8 mouse cellular contexts compared by ENCODE assay signal in the genomic region with DNA sequence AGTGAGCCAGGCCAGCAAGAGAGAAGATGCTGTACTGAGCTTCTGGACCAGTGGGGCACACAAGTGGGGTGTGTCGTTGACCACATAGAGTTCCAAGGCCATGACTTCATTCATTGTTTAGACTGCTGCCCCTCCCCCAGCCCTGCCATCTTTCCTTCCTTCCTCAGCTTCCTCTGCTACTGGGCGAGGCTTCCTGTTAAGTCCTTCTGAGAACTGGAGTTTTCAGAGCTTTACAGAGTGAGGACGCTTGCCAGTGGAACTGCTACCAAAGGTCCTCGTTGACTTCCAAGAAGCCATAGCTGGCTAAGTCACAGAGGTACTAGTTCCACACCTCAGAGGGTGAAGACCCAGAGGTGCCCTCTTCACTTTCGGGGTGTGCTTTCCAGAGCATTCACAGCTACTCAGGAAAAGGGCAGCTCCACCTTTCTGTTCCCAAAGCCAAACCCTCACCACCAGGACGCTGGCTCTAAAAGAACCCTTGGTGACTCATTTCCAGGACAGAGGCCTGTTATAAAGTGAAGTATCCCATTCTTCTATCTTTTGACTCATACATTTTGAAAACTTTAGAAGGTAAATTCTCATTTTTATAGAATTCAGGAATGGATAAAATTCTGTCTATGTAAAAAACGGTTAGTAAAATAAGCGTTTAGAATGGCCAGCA. TPM values are rescaled to one million over a fixed set of nuclear protein-coding genes. Genes with fewer than 3 reads are reported as not detected.
DNase-seq lines count a peak whose midpoint lies in the region; ATAC-seq and TF ChIP-seq lines count a peak whose summit lies in the region.
"Had no signal": no experiment of that assay in that cellular context is flagged by ENCODE, and none has a peak within 500 bp of the region (broad histone marks: within the 10 kb centered on the region; RNA-seq: fewer than 3 reads in every experiment).

No protein-coding gene starts in this region.

- peak overlapping the region; percentile 65 for H3K27ac ChIP-seq in heart, embryonic 10.5 days
- peak overlapping the region; percentile 79 for H3K27ac ChIP-seq in kidney, postnatal 0 days
- H3K27ac ChIP-seq: neural tube, embryonic 12.5 days had no signal

- H3K4me1 ChIP-seq in heart, embryonic 10.5 days: peaks cover 9% of the 10 kb centered on the region
- H3K4me1 ChIP-seq in kidney, postnatal 0 days (replicated peaks; ENCODE audit: insufficient read depth, low read length): peaks cover 4% of the 10 kb centered on the region

- H3K4me2 ChIP-seq in kidney, postnatal 0 days (ENCODE audit: low read length): no peak overlapping the region
- H3K4me2 ChIP-seq: neural tube, embryonic 12.5 days had no signal

- DNase-seq in adrenal gland, adult 2 months: peak; percentile 68
- peak; percentile 77 for DNase-seq in heart, embryonic 10.5 days (ENCODE audit: low spot score)
- DNase-seq in kidney, postnatal 0 days (ENCODE audit: low spot score): peak; percentile 62
- no peak for DNase-seq in cerebellum, adult 11-12 months
- DNase-seq in frontal cortex, postnatal 25 days (ENCODE audit: low spot score in 2 of 2): no peak
- DNase-seq in thymus, postnatal 0 days (ENCODE audit: low spot score): no peak

- no peaks in the 10 kb centered on the region for H3K27me3 ChIP-seq in heart, embryonic 10.5 days (ENCODE audit: insufficient read depth, poor library complexity, severe bottlenecking)
- H3K27me3 ChIP-seq in kidney, postnatal 0 days (ENCODE audit: insufficient read depth, low read length): no peaks in the 10 kb centered on the region
- H3K27me3 ChIP-seq: neural tube, embryonic 12.5 days had no signal

- ATAC-seq in kidney, postnatal 0 days (replicated peaks; ENCODE audit: low FRiP score, low read depth): no peak
- peak; percentile 52; the same call in 1 of the 2 replicates for ATAC-seq in megakaryocyte progenitor cell, adult 5-6 weeks (replicated peaks; ENCODE audit: poor library complexity)

- no peak overlapping the region for H3K4me3 ChIP-seq in heart, embryonic 10.5 days
- H3K4me3 ChIP-seq in kidney, postnatal 0 days (replicated peaks; ENCODE audit: low read depth, low read length): no peak overlapping the region
- H3K4me3 ChIP-seq: neural tube, embryonic 12.5 days had no signal

- no peak for TF ChIP-seq CTCF in kidney, postnatal 0 days (IDR thresholded peaks at IDR 0.05; ENCODE audit: low read depth)

- WGBS in heart, embryonic 10.5 days: 66% methylated on average over 8 of the region's 8 CpGs
- 71% methylated on average over 8 of the region's 8 CpGs for WGBS in kidney, postnatal 0 days

- H3K9me3 ChIP-seq in heart, embryonic 10.5 days: no peaks in the 10 kb centered on the region
- H3K9me3 ChIP-seq in kidney, postnatal 0 days (replicated peaks; ENCODE audit: low read length): no peaks in the 10 kb centered on the region
- H3K9me3 ChIP-seq: neural tube, embryonic 12.5 days had no signal

- H3K9ac ChIP-seq in kidney, postnatal 0 days (ENCODE audit: low read depth, low read length): no peak overlapping the region
- H3K9ac ChIP-seq: neural tube, embryonic 12.5 days had no signal

- H3K36me3 ChIP-seq in heart, embryonic 10.5 days: no peaks in the 10 kb centered on the region
- no peaks in the 10 kb centered on the region for H3K36me3 ChIP-seq in kidney, postnatal 0 days (ENCODE audit: insufficient read depth, low read length)
- H3K36me3 ChIP-seq: neural tube, embryonic 12.5 days had no signal

RNA-seq across cellular contexts. Expression of gene Stim2, which starts 49.6 kb away (rescaled TPM):
- total RNA-seq in adrenal gland, adult 2 months (2021): 10 to 100 TPM; 23.2 to 38.3 TPM
- polyA plus RNA-seq in adrenal gland, adult 2 months (2012; rRNA removed): 21.6 and 27.2 TPM in 2 replicates
- polyA plus RNA-seq in heart, embryonic 10.5 days (2016; fragmentation: Nextera tagmentation; extraction: Ambion mirVana): 12.5 and 15.2 TPM in 2 replicates
- polyA plus RNA-seq in kidney, postnatal 0 days (2015; fragmentation: Nextera tagmentation; extraction: Ambion mirVana): 21.4 and 24.2 TPM in 2 replicates
- 19.6 and 20.6 TPM in 2 replicates for total RNA-seq in megakaryocyte progenitor cell, adult 5-6 weeks (2015)
- total RNA-seq in megakaryocyte progenitor cell, adult 5-6 weeks (2017): 20.2 and 21.7 TPM in 2 replicates
- polyA plus RNA-seq in thymus, postnatal 0 days (2015; fragmentation: Nextera tagmentation; extraction: Ambion mirVana): 21.1 and 28.8 TPM in 2 replicates

Comparison
In these comparisons a context has a peak if more than half of its experiments do, and no peak if none do; other contexts are left out.
1. DNase-seq: peak in adrenal gland, adult 2 months (single experiment), heart, embryonic 10.5 days (single experiment) and kidney, postnatal 0 days (single experiment); none in cerebellum, adult 11-12 months (single experiment), frontal cortex, postnatal 25 days (0 of 2) and thymus, postnatal 0 days (single experiment).